Mouse (Mus musculus) embryonic fibroblast, embryonic 13.5 days (primary cell): Measurements from ENCODE around the gene Kcnk5. TPM values are rescaled to one million over a fixed set of nuclear protein-coding genes. Genes with fewer than 3 reads are reported as not detected.

Experiments used
- H3K27ac ChIP-seq: 2 replicates; pipeline ENCODE4 v1.5.1; 2012; ENCODE audit warnings: low read length, control low read depth, inconsistent platforms; ENCODE audit not compliant: insufficient read depth
- H3K4me1 ChIP-seq: 2 replicates; pipeline ENCODE4 v1.6.1; 2011; ENCODE audit warnings: low read length; ENCODE audit not compliant: control insufficient read depth, insufficient read depth
- H3K4me3 ChIP-seq: 2 replicates; pipeline ENCODE4 v1.5.1; 2011; ENCODE audit warnings: mild to moderate bottlenecking, control low read depth, low read length; ENCODE audit not compliant: insufficient read depth
- CTCF ChIP-seq: IDR thresholded peaks from 2 replicates; pipeline ENCODE4 v1.5.1; 2011; ENCODE audit warnings: mild to moderate bottlenecking, control low read depth, low read length, moderate library complexity, borderline replicate concordance; ENCODE audit not compliant: insufficient read depth
- POLR2A ChIP-seq: IDR thresholded peaks from 2 replicates; pipeline ENCODE4 v1.6.1; 2011; ENCODE audit warnings: low read depth, mild to moderate bottlenecking, control low read depth, low read length, moderate library complexity
- polyA plus RNA-seq: library from polyadenylated mRNA; stranded (reverse); fragments of >200 nt; gene quantifications from 2 replicates; pipeline ENCODE4 v1.2.4, GENCODE M21; 2011; ENCODE audit warnings: low read depth; ENCODE audit not compliant: missing spikeins, insufficient read length

The Kcnk5 gene
- polyA plus RNA-seq, 1 experiment = 0.40 TPM

DNA sequence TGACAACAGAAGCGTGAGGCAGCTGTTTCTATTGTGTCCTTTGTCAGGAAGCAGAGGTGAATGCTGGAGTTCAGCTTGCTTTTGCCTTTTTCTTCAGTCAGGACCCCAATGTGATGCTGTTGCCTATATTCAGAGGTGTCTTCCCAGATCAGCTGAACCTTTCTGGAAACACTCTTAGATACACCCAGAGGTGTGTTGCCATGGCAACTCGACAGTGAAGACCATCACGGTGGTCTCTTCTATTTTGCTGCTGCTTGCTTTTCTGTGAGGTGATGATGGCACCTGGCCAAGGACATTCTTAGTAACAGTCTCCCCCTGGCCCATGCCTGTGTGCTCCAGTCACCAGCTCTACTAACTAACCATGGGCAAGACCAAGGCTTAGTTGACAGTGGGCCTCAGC, 9.8 kb downstream of the Kcnk5 start:
- Histone ChIP-seq H3K27ac (no peak overlapping the region), H3K4me3 (no peak overlapping the region), H3K4me1 (no peaks in the 10 kb centered on the region)
- TF ChIP-seq CTCF (no peak), POLR2A (no peak)

DNA sequence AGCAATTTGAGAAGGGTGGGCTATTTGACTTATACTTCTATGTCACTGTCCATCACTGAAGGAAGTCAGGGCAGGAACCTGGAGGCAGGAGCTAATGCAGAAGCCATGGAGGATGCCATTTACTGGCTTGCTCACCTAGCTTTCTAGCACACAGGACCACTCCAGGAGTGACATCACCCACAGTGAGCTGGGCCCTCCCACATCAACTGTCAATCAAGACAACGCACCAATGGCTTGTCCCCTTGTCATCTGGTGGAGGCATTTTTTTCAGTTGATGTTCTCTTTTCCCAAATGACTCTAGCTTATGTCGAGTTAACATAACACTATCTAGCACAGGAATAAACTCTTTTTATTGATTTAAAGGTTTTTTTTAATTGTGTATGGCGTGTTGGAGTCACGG, 12.4 kb downstream of the Kcnk5 start:
- no peak overlapping the region for H3K27ac ChIP-seq
- TF ChIP-seq POLR2A = no peak
- H3K4me3 ChIP-seq = no peak overlapping the region
- 0 out of 2 replicates have a peak, but pooled peaks cover 8% of the 10 kb centered on the region for H3K4me1 ChIP-seq

GRCm38 (mm10) chr14:20168478-20168877, 13.1 kb downstream of the Kcnk5 start:
- no peak overlapping the region for H3K27ac ChIP-seq
- no peak for TF ChIP-seq CTCF
- no peak for TF ChIP-seq POLR2A
- H3K4me1 ChIP-seq = 0 out of 2 replicates have a peak, but pooled peaks cover 8% of the 10 kb centered on the region
- H3K4me3 ChIP-seq = no peak overlapping the region

GRCm38 (mm10) chr14:20168054-20168453, 13.6 kb downstream of the Kcnk5 start:
- 0 out of 2 replicates have a peak, but pooled peaks cover 8% of the 10 kb centered on the region for H3K4me1 ChIP-seq
- H3K4me3 ChIP-seq = no peak overlapping the region
- no peak for TF ChIP-seq CTCF
- TF ChIP-seq POLR2A = no peak
- no peak overlapping the region for H3K27ac ChIP-seq

DNA sequence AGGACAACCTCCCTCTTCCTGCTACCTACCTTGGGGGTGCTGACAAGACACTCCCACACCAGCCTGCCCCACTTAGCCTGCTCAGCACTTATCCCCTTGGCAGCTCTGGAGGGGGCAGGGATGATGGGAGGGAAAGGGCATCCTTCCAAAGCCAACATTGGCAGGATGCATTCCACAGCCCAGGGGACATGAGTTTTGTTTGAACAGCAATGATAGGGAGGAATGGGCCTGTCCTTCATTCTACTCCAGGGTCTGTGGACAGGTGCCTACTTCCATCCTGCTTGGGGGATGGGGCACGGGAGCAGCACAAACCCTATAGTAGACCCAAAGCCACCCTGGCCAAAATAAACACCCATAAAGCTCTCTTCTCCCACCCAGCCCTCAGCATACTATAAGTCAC, 16.2 kb downstream of the Kcnk5 start:
- Histone ChIP-seq H3K27ac (no peak overlapping the region), H3K4me3 (no peak overlapping the region), H3K4me1 (peaks cover 18% of the 10 kb centered on the region; the same call in 1 of the 2 replicates)
- TF ChIP-seq POLR2A (no peak), CTCF (no peak)

DNA sequence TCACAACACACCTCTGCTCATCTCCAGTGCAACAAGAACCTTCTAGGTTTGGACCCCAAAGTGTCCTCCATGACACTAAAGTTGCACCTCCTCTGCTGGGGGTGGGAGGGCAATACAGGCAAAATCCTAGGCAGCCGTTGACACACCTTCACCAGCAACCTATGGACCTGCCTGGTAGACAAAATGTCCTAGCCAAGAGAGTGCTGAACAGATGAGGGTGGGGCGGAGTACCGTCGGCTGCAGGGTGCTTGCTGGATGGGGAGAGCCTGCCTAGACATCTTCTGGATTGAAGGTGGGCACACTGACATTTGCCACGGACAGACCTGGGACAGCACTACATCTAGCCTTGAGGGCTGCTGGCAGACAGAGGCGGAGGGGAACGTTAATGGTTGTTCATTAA, 17.2 kb downstream of the Kcnk5 start:
- TF ChIP-seq POLR2A (no peak), CTCF (no peak)
- peaks cover 18% of the 10 kb centered on the region; the same call in 1 of the 2 replicates for H3K4me1 ChIP-seq
- no peak overlapping the region for H3K4me3 ChIP-seq
- no peak overlapping the region for H3K27ac ChIP-seq

- Histone ChIP-seq H3K4me1 (peaks cover 18% of the 10 kb centered on the region; the same call in 1 of the 2 replicates), H3K27ac (no peak overlapping the region), H3K4me3 (no peak overlapping the region)
- no peak for TF ChIP-seq CTCF
- TF ChIP-seq POLR2A = no peak
These were observed 18.9 kb downstream of the Kcnk5 start for GRCm38 (mm10) chr14:20162686-20163085.

- Histone ChIP-seq H3K4me1 (peaks cover 26% of the 10 kb centered on the region), H3K4me3 (no peak overlapping the region), H3K27ac (no peak overlapping the region)
- TF ChIP-seq POLR2A = no peak
- TF ChIP-seq CTCF = no peak
These were observed 22.6 kb downstream of the Kcnk5 start for GRCm38 (mm10) chr14:20158727-20159681.

- TF ChIP-seq CTCF (no peak), POLR2A (no peak)
- no peak overlapping the region for H3K4me3 ChIP-seq
- peaks cover 25% of the 10 kb centered on the region for H3K4me1 ChIP-seq
- no peak overlapping the region for H3K27ac ChIP-seq
These were observed 24.0 kb downstream of the Kcnk5 start for GRCm38 (mm10) chr14:20157595-20157994.

DNA sequence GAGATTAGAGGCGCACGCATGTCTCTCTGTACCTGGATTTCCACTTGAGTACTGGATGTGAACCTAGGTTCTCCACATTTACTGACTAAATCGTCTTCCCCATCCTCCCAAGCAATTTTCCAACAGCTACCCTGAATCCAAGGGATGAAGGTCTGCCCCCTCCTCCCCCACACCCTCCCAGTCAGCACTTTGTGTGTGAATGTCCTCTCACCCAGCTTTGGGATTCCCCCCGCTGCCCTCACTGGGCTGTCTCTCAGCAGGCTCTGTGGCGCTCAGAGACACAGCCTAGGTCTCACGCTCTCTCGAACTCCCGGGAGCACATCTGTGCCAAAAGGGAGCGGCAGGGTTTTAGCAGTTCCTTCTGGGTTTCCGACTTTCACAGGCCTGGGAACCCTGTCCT, 25.9 kb downstream of the Kcnk5 start:
- Histone ChIP-seq H3K27ac (no peak overlapping the region), H3K4me3 (no peak overlapping the region), H3K4me1 (peaks cover 15% of the 10 kb centered on the region)
- TF ChIP-seq POLR2A (no peak), CTCF (no peak)

DNA sequence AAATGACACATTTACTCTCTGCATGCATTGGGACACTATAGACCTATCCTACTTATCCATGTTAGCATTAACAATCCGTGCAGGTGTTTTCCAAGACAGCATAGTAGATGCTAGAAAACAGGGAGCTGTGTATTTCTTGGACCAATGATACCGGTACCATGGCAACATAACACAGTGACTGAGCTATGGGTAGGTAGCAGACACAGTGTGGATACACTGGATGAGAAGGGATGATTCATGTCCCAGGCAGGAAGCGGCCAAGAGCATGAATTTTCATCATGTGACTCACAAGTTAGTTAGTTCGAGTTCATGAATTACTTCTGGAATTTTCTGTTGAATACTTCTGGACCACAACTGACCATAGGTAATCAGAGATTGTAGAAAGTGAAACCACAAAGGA, 26.7 kb downstream of the Kcnk5 start:
- Histone ChIP-seq H3K27ac (no peak overlapping the region), H3K4me1 (peaks cover 15% of the 10 kb centered on the region), H3K4me3 (no peak overlapping the region)
- TF ChIP-seq CTCF (no peak), POLR2A (no peak)
